Mouse (Mus musculus) embryonic facial prominence, embryonic 12.5 days (tissue): ENCODE results near the gene Tyw1. TPM values are rescaled to one million over a fixed set of nuclear protein-coding genes. Genes with fewer than 3 reads are reported as not detected.

Experiments
- ATAC-seq: fragments of 200-750 bp; cut with Nextera tagmentation; 2 replicates; pipeline ENCODE4 v1.8.0; 2017; ENCODE audit not compliant: insufficient number of reproducible peaks, insufficient read depth, low FRiP score, low TSS enrichment
- H3K27ac ChIP-seq: fragments of 300-500 bp; sonication (generic); 2 replicates; pipeline ENCODE4 v1.5.1; 2016; ENCODE audit warnings: mild to moderate bottlenecking
- H3K27me3 ChIP-seq: fragments of 300-500 bp; sonication (generic); 2 replicates; pipeline ENCODE4 v1.6.1; 2016; ENCODE audit warnings: mild to moderate bottlenecking, moderate library complexity
- H3K36me3 ChIP-seq: fragments of 300-500 bp; sonication (generic); 2 replicates; pipeline ENCODE4 v1.6.1; 2016; ENCODE audit warnings: mild to moderate bottlenecking
- H3K4me1 ChIP-seq: fragments of 300-500 bp; sonication (generic); 2 replicates; pipeline ENCODE4 v1.6.1; 2016
- H3K4me2 ChIP-seq: fragments of 300-500 bp; sonication (generic); replicated peaks from 2 replicates; pipeline ENCODE4 v1.6.1; 2016; ENCODE audit warnings: mild to moderate bottlenecking, moderate library complexity
- H3K4me3 ChIP-seq: fragments of 300-500 bp; sonication (generic); 2 replicates; pipeline ENCODE4 v1.5.1; 2016; ENCODE audit warnings: mild to moderate bottlenecking
- H3K9ac ChIP-seq: fragments of 300-500 bp; sonication (generic); 2 replicates; pipeline ENCODE4 v1.6.1; 2016; ENCODE audit warnings: mild to moderate bottlenecking, moderate library complexity
- H3K9me3 ChIP-seq: fragments of 300-500 bp; sonication (generic); 2 replicates; pipeline ENCODE4 v1.6.1; 2016; ENCODE audit warnings: mild to moderate bottlenecking, moderate library complexity
- WGBS: fragments of 180-500 bp; shearing (Covaris S2); methylation state at CpG from one replicate; pipeline ENCODE4 v1.1.7; 2016; 5-methylcytosine and 5-hydroxymethylcytosine counted together
- polyA plus RNA-seq: library from polyadenylated mRNA; unstranded; fragments of >200 nt; fragmentation: Nextera tagmentation; extraction: Ambion mirVana; gene quantifications from 2 replicates; pipeline ENCODE4 v1.2.1, GENCODE M21; 2016

Gene Tyw1
- polyA plus RNA-seq, 1 experiment from 2014 or later = 29.8 TPM

- Histone ChIP-seq H3K9me3 (no peaks in the 10 kb centered on the region), H3K36me3 (peaks cover 66% of the 10 kb centered on the region), H3K4me2 (no peak overlapping the region), H3K4me3 (no peak overlapping the region), H3K4me1 (no peaks in the 10 kb centered on the region), H3K9ac (no peak overlapping the region), H3K27ac (no peak overlapping the region), H3K27me3 (no peaks in the 10 kb centered on the region)
- no peak for ATAC-seq
- WGBS = 91% methylated on average over 7 of the region's 7 CpGs
These were observed 11.2 kb downstream of the Tyw1 start for GRCm38 (mm10) chr5:130266651-130267050.

GRCm38 (mm10) chr5:130267316-130267715 is 11.9 kb downstream of the Tyw1 start:
- H3K27me3 ChIP-seq = no peaks in the 10 kb centered on the region
- no peaks in the 10 kb centered on the region for H3K4me1 ChIP-seq
- 100% methylated on average over 1 of the region's 1 CpGs for WGBS
- H3K4me2 ChIP-seq = no peak overlapping the region
- H3K9me3 ChIP-seq = no peaks in the 10 kb centered on the region
- ATAC-seq = no peak
- H3K9ac ChIP-seq = no peak overlapping the region
- no peak overlapping the region for H3K4me3 ChIP-seq
- H3K36me3 ChIP-seq = peaks cover 68% of the 10 kb centered on the region
- no peak overlapping the region for H3K27ac ChIP-seq

GRCm38 (mm10) chr5:130268976-130269375 is 13.6 kb downstream of the Tyw1 start:
- Histone ChIP-seq H3K9me3 (no peaks in the 10 kb centered on the region), H3K27ac (no peak overlapping the region), H3K27me3 (no peaks in the 10 kb centered on the region), H3K4me1 (no peaks in the 10 kb centered on the region), H3K4me3 (no peak overlapping the region), H3K4me2 (no peak overlapping the region), H3K36me3 (peaks cover 74% of the 10 kb centered on the region), H3K9ac (no peak overlapping the region)
- no peak for ATAC-seq
- WGBS = 85% methylated on average over 11 of the region's 11 CpGs

GRCm38 (mm10) chr5:130272344-130272743 is 16.9 kb downstream of the Tyw1 start:
- Histone ChIP-seq H3K27ac (no peak overlapping the region), H3K4me3 (no peak overlapping the region), H3K4me2 (no peak overlapping the region), H3K4me1 (no peaks in the 10 kb centered on the region), H3K9ac (no peak overlapping the region), H3K9me3 (no peaks in the 10 kb centered on the region), H3K36me3 (peaks cover 88% of the 10 kb centered on the region), H3K27me3 (no peaks in the 10 kb centered on the region)
- WGBS = 81% methylated on average over 1 of the region's 1 CpGs
- ATAC-seq = no peak

- H3K4me3 ChIP-seq = no peak overlapping the region
- H3K4me2 ChIP-seq = no peak overlapping the region
- no peak overlapping the region for H3K27ac ChIP-seq
- H3K9ac ChIP-seq = no peak overlapping the region
- ATAC-seq = no peak
- peaks cover 85% of the 10 kb centered on the region for H3K36me3 ChIP-seq
- no peaks in the 10 kb centered on the region for H3K27me3 ChIP-seq
- no peaks in the 10 kb centered on the region for H3K9me3 ChIP-seq
- H3K4me1 ChIP-seq = no peaks in the 10 kb centered on the region
- 97% methylated on average over 6 of the region's 6 CpGs for WGBS
These were observed 17.6 kb downstream of the Tyw1 start for GRCm38 (mm10) chr5:130273046-130273445.

GRCm38 (mm10) chr5:130275509-130275908 is 20.1 kb downstream of the Tyw1 start:
- Histone ChIP-seq H3K4me2 (no peak overlapping the region), H3K27me3 (no peaks in the 10 kb centered on the region), H3K27ac (no peak overlapping the region), H3K36me3 (peaks cover 85% of the 10 kb centered on the region), H3K4me1 (no peaks in the 10 kb centered on the region), H3K9ac (no peak overlapping the region), H3K9me3 (no peaks in the 10 kb centered on the region), H3K4me3 (no peak overlapping the region)
- ATAC-seq = no peak
- 54% methylated on average over 4 of the region's 4 CpGs for WGBS

- H3K4me3 ChIP-seq = no peak overlapping the region
These were observed 22.6 kb downstream of the Tyw1 start for GRCm38 (mm10) chr5:130278011-130278472.

GRCm38 (mm10) chr5:130283079-130283732 is 27.8 kb downstream of the Tyw1 start:
- no peaks in the 10 kb centered on the region for H3K27me3 ChIP-seq
- H3K4me3 ChIP-seq = no peak overlapping the region
- no peak overlapping the region for H3K9ac ChIP-seq
- no peaks in the 10 kb centered on the region for H3K4me1 ChIP-seq
- H3K9me3 ChIP-seq = no peaks in the 10 kb centered on the region
- H3K36me3 ChIP-seq = peaks cover 70% of the 10 kb centered on the region
- ATAC-seq = no peak
- WGBS = 95% methylated on average over 9 of the region's 9 CpGs
- H3K27ac ChIP-seq = no peak overlapping the region
- H3K4me2 ChIP-seq = no peak overlapping the region

More at GRCm38 (mm10) chr5:130278011-130278472, 22.6 kb downstream of the Tyw1 start:
- Histone ChIP-seq H3K4me2 (no peak overlapping the region), H3K36me3 (peaks cover 84% of the 10 kb centered on the region), H3K9me3 (no peaks in the 10 kb centered on the region), H3K9ac (no peak overlapping the region), H3K27ac (no peak overlapping the region), H3K27me3 (no peaks in the 10 kb centered on the region), H3K4me1 (no peaks in the 10 kb centered on the region)
- ATAC-seq = no peak
- 80% methylated on average over 7 of the region's 7 CpGs for WGBS

GRCm38 (mm10) chr5:130288106-130288505 is 32.7 kb downstream of the Tyw1 start:
- 80% methylated on average over 7 of the region's 7 CpGs for WGBS
- Histone ChIP-seq H3K36me3 (peaks cover 58% of the 10 kb centered on the region), H3K9me3 (no peaks in the 10 kb centered on the region)

GRCm38 (mm10) chr5:130290242-130290641 is 34.8 kb downstream of the Tyw1 start:
- no peaks in the 10 kb centered on the region for H3K4me1 ChIP-seq
- H3K4me3 ChIP-seq = no peak overlapping the region
- no peak for ATAC-seq
- no peak overlapping the region for H3K9ac ChIP-seq
- 95% methylated on average over 6 of the region's 6 CpGs for WGBS
- H3K27ac ChIP-seq = no peak overlapping the region
- H3K27me3 ChIP-seq = no peaks in the 10 kb centered on the region
- peaks cover 57% of the 10 kb centered on the region for H3K36me3 ChIP-seq
- H3K4me2 ChIP-seq = no peak overlapping the region
- no peaks in the 10 kb centered on the region for H3K9me3 ChIP-seq

More at GRCm38 (mm10) chr5:130288106-130288505, 32.7 kb downstream of the Tyw1 start:
- Histone ChIP-seq H3K4me3 (no peak overlapping the region), H3K27me3 (no peaks in the 10 kb centered on the region), H3K27ac (no peak overlapping the region), H3K4me1 (no peaks in the 10 kb centered on the region), H3K9ac (no peak overlapping the region), H3K4me2 (no peak overlapping the region)
- no peak for ATAC-seq

GRCm38 (mm10) chr5:130290775-130291174 is 35.4 kb downstream of the Tyw1 start:
- Histone ChIP-seq H3K9ac (no peak overlapping the region), H3K27ac (no peak overlapping the region), H3K36me3 (peaks cover 57% of the 10 kb centered on the region), H3K9me3 (no peaks in the 10 kb centered on the region), H3K4me1 (no peaks in the 10 kb centered on the region), H3K4me3 (no peak overlapping the region), H3K27me3 (no peaks in the 10 kb centered on the region), H3K4me2 (no peak overlapping the region)
- no peak for ATAC-seq
- 92% methylated on average over 12 of the region's 12 CpGs for WGBS

- Histone ChIP-seq H3K9me3 (no peaks in the 10 kb centered on the region), H3K4me1 (no peaks in the 10 kb centered on the region), H3K9ac (no peak overlapping the region), H3K36me3 (peaks cover 62% of the 10 kb centered on the region), H3K4me3 (no peak overlapping the region), H3K4me2 (no peak overlapping the region), H3K27me3 (no peaks in the 10 kb centered on the region), H3K27ac (no peak overlapping the region)
- WGBS = 91% methylated on average over 4 of the region's 4 CpGs
- ATAC-seq = no peak
These were observed 37.6 kb downstream of the Tyw1 start for GRCm38 (mm10) chr5:130292976-130293375.
